Mouse (Mus musculus): ENCODE data around the gene Prkcb.
A peak's percentile ranks its signal among the peaks of the same experiment; 100 is the strongest.

Prkcb gene

DNA sequence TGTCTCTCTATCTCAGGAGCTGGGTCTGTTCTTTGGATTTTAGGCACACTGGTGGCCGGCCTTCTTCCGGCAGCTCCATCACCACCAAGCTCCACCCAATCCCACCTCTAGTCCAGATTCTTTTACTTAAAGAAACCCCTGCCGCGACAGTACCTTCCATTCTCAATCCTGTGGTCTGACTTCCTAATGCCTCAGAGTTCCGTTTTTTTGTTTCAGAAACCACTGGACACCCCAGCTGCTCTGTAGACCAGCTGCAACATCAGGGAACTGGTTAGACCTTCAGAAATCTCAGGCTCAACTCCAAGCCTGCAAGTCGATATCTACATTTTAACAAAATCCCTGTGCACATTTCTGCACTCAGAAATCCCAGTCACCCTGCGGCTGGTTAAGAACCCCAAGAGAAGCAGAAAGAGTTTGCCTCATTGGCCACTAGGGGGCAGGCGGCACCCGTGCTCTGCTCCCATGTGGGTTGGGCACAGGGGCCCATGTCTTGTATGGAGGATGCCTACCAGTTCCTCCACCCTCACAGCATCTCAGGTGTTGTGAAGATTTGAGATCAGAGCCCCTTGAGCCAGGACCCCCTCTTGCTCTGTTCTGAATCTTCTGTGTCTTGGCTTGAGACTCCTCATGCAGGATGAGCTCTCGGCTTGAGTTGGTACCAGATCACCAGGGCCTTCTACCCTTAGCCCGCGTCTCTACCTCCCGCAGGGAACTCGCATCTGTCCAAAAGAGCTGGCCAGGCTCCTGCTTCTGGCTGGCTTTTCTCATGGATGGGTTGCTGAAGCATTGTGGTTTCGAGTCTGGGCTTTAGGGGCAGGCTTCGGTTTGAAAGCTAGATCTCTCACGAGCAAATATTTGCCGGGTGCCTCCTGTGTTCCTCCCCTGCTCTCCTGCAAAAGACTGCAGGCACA lies 182.1 kb downstream of the Prkcb start:
- DNase-seq, result peak; percentile 80 to 83

DNA sequence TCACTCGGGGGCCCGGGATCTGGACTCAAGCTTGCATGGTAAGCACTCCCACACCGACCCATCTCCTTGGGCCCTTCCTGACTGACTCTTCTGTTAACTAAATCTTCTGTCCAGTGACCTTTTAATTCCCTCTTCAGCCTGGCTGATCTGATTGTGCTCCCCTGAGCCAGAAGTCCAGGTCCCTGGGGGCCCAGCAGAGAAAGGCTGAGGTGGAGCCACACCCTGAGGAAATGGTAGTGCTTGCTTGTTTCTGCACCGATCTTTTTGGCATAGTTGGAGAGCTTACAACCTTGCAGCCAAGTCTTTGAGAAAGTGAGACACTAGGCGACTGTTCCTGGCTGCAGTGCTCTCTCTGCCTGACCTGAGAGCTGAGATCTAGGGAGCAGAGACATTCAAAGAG lies 183.7 kb downstream of the Prkcb start:
- DNase-seq, result no peak

DNA sequence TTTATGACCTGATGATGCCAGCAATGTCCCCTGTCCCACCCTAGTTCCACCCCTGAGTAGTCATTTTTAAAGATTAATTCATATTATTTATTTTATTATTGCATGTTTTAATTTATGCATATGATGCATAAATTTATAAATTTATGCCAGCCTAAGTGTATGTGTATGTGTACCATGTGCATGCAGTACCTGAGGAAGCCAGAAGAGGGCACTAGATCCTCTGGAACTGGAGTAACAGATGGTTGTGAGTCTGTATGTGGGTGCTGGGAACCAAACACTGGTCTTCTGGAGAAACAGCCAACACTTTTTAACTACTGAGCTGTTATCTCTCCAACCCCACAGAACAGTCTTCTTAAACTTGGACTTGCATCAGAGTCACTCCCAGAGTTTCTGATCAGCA lies 186.5 kb downstream of the Prkcb start:
- DNase-seq, result no peak

DNA sequence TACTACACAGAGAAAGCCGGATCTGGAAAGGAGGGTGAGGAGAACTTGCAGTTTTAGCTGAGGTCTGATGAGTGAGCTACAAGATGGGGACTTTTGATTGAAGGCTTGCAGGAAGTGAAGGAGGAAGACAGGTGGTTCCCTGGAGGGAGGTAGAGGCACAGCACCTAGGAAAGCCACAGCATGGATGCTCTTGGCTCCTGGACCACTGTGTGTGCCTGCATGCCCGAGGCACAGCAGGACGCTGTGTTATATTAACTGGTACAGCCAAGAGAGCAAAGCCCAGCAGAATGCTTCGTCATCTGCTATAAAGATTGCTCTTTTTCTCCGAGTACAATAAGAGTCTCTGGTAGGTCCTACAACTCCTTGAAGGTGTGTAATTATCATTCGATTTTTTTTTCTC lies 188.1 kb downstream of the Prkcb start:
- DNase-seq, result no peak

DNA sequence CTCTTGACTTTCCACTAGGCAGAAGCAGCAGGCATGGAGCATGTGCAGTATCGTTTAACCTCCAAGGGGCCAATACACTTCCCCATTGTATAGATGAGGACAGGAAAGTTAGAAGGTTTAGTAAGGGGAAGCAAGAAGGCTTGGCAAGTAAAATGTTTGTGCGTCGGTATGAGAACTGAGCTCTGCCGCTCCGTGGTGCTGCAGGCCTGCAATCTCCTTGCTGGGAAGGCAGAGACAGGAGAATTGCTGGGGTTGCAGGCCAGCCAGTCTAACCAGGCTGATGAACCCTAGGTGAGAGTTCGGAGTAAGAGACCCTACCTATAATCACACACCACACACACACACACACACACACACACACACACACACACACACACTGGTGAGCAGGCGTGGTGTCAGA lies 188.6 kb downstream of the Prkcb start:
- no peak for DNase-seq

DNA sequence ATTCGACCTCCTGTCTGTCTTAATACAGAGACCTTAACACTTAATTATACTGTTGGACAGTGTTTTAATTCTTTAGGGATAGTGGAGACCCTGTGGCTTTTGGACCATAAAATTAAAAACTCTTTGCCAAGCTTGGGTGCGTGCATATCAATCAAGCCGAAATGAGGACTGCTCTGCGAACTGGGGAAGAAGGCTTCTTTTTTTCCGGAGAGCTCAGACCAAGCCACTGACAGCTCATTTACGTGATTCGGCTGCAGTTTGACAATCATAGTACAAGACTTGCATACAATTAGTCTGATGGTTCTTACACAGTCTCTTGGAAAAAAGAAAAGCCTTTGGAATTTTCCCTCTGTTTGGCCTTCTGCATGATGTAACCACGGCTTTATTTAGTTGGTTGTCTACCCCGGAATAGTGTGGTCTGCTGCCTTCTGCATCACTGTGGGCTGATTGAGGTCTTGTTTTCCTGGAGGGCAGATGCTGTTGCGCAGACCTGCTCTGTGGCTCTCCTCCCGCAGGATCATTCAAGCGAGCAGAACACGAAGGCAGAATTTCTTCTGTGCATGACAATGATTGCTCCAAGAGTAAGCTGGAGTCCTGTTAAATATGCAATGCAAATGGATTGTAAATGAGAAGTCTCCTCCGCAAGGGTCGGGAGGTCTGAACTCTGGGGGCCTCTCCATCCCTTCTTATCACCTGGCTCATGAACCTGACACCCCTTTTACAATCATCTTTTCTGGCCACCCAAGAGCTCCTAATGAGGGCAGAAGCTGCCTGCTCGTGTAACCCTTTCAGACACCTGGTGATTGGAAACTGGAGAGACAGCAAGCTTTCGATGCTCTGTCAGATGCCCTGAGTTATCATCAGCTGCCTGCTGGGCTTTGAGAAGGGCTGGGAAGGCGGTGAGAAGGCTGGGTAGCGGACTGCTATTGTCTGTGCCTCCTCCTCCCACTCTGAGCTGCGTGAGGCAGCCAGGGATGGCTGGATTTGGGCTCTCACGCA lies 189.3 kb downstream of the Prkcb start:
- no peak for DNase-seq

DNA sequence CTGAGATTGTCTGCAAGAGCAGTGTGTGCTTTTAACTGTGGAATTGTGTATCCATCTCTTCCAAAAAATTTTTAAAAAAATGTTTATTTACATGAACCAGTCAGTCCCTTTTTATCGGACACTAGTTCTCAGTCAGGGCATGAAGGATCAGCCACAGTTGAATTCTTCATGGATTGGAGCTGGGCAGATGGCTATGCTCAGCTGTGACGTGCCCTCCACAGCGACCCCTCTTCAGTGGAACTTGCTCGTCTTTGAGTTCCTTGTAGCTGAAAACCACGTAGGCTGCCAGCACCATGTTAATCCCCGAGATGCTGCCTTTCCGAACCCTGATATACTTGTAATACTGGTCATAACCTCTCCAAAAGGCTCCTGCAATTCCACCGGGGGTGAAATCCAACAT lies 195.4 kb downstream of the Prkcb start:
- no peak for DNase-seq

DNA sequence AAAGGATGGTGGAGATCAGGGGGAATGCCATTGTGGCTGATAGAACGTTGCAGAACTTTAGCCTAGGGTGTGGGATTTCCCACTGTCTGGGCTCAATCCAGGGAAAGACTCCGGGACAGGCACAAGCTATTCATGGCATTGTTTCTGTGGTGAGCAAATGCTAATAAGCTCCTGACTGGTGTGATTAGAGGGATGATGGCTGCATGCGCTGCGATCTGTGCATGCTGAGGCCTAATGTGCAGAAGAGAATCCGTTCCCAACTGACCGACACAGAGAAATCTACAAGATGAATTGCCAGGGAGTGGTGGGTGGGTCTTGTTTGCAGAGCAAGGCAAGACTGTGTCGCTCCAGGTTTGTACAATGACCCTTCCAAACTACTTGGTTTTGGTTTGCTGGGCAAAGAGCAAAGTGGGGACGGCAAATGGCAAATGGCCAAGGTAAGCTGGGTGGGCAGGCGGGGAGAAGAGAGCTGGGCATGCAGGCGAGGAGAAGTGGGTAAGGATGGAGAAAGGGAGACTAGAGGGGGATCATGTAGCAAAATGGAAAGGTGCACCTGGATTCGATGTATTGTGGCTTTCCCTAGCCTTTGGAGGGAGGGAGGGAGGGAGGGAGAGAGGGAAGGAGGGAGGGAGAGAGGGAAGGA lies 199.5 kb downstream of the Prkcb start:
- DNase-seq, result no peak

DNA sequence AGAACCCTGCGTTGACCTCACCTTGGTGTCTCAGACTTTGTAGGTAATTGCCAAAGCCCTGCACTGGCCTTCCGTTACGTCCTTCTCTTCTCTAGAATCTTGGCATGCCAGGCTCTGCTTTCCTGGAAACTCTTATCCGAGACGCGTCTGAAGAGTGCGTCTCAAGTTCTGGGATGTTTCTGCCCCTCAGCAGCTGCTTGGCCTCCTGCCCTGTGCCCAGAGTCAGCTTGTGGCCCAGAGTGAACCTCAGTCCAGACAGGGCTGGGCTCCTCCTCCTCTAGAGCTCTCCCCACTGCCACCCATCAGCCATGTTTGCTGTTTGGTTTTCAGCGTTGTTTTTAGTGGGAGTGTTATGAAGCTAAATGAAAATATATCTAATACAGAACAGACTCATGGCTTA lies 203.5 kb downstream of the Prkcb start:
- DNase-seq, result no peak

DNA sequence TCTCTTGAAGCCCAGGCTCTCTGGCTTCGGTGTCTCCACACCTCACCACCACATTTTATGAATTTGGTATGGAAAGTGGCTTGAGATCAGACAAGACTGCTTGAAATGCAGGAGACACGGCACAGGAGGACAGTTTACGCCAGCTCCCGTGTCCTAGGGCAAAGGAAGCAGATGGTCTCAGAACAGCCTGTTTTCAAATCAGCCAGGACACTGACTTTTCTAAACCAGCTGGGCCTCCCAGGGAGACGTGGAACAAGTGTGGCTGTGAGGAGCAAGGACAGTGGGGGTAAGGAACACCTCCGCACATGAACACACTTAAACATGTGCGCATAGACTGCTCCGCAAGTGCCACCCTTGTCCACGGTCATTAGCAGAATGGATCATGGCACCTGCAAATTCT lies 204.4 kb downstream of the Prkcb start:
- peak; percentile 57 to 71 for DNase-seq

DNA sequence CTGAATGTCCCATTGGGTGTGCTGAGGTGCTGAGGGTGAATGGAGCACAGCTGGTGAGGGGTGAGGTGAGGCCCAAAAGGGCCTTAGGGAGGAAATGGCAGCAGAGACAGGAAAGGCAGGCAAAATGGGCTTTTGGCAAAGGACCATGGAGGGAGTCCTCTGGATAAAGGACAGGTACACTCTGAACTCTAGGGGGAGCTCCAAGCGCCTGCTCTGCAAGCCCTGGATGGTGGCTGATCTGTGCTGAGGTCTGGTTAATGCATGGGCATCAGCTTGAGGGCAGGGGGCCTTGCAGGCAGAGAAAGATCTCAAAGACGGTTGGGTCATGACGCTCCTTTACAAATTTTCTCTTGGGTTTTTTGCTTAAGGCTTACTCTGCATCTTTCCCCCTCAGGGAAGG lies 205.5 kb downstream of the Prkcb start:
- DNase-seq, result peak in 1 of 2 experiments; percentile 26

DNA sequence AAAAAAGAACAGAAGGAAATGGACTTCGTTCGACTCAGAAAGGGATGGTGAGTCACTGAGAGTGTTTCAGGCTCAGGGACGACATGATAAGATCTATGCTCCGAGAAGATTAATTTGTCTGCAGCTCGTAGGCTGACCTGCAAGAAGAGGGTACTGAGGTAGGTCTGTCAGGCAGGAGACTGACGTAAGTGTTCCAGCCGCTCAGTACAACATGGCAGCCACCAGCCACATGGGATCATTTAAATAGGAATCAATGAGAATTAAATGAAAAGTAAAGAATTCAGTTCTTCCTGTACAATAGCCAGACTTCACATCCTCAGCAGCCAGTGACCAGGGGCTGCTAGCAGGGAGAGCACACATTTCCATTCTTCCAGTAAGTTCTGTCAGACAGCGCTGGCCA lies 209.0 kb downstream of the Prkcb start:
- DNase-seq, result no peak

DNA sequence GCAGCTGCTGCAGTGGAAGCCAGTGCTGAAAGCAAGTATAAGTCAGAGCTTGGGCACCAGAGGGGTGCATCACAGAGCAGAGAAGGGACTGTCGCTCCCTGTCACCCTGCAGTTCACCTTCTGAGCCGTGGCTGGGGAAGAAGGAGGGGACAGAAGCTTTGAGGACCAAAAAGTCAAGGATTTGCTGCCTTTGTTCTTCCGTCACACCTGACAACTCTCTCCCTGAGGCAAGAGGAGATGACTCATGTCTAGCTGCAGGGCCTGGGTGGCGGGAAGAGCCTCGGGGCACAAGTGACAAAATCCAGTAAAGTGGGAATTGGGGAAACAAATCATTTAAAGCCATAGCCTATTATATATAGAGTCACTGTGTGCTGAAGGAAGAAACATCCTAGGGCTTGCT lies 209.9 kb downstream of the Prkcb start:
- no peak for DNase-seq

DNA sequence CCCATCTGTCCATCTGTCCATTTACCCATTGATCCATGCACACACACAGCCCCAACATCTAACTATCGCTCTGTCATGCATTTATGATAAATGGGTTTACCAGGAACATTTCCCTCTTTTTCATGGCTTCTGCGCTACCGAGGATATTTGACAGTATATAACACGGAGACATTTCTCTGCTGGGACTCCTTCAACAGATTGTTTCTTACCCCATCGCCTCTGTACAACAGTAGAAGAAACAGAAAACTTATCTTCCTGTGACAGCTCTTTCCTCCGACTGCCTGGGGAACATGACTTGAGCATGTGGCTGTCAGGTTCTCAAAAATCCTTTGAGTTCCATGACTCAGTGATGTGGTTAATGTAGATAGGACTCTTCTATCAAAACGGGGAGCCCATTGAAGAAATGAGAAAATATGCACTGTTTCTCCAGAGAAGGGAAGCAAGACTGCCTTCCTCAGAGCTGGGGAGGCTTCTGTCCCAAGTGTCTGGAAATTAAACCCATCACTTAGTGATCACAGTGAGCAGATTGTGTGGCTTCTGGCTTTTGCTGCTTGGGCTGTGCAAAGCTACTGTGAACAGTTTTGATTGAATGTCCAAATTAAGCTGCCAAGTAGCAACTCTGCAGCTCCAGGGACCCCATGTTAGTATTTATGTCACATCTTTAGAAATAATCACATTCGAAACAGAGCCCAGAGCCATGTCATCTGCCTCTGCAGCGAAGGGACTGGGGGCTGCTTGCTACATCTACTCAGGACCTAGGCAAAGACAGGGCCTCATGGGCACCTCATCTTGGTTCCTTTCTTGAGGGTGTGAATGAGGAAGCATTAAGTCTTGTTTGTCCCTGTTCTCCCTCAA lies 211.4 kb downstream of the Prkcb start:
- no peak for DNase-seq

DNA sequence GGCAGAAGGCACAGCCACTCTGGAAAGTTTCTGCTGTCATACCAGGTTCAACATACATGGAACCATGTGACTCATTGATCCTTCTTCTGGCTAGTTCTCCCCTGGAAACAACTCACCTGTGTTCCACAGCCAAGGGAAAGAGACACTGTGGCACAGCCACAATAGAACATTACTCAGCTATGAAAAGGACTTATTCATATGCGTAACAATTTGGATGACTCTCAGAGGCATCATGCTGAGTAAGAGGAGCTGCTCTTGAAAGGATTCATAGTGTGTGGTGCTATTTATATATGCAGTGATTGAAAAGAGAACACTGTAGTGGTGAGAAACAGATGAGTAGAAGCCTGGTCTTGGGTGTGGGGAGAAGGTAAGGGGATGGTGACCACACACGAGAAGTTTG lies 217.9 kb downstream of the Prkcb start:
- DNase-seq, result no peak

DNA sequence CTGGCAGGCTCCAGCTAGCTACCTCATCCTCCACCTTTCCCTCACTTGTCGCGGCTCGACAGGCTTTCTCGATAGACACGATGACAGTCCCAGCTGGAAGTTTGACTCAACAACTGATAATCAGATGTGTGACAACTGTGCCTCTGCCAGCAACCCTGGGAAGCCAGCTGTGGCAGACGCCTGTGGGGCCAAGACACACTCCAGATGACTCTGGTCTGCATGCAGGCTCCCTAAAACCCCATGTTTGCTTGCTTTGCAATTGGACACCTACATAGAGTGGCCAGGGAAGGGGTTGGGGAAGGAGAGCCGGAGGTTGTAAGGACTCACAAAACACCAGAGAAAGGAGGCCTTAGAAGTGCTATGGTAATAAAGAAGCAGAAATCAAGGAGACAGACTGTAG lies 221.4 kb downstream of the Prkcb start:
- no peak for DNase-seq

DNA sequence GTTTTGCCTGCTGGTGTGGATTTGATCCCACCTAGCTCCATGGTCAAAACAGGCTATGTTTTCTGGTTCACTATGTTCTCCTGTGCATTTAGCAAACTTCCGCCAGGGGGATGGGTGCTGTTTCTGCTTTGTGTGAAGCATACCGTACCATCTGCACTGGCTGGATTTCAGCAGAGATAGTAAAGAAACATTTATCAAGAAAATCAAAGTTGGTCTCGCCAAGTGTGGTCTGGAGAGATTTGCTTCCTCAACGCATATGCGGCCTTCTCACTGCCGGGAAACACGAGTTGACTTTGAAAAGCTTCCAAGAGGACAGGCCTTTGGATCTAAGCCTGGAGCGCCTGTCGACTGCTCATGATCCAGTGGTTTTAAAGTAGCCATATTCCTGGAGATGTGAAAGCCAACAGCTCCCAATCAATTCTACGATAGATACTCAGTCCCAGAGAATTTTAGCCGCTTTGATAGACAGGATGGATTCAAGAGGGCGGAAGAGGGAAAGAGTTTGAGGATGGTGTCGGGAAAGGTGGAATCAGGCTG lies 223.9 kb downstream of the Prkcb start:
- peak in 1 of 2 experiments; percentile 15 for DNase-seq

DNA sequence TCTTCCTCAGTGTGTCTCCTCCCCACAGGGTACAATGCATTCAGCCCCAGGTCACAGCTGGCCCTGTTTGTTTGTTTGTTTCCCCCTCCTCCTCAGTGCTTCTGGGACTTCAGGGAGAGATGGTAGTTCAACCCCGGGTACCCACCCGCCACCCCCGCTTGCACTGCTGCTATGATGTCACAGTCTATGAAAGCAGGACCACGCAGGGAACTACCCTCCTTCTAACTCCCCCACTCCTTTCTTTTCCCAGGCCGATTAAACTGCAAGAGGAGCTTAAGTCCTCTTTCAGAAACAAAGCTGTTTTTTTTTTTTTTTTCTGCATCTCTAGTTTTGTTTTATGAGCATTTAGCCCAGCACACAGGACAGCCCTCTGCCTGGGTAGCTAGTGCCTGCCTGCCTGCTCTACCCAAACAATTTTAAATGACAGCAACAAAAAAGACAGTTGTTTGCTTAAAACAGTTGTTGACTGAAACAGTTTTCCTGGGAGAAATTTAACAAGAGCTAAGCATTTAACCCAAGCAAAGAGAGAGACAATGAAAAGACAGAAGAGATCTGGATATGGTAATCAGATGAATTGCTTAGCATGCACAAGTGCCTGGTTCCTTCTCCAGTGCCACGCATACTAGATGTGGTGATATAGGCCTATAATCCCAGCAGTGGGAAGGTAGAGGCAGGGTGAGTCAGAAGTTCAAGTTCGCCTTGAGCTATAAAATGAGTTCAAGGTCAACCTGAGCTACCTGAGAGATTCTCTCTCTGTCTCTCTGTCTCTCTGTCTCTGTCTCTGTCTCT lies 232.5 kb downstream of the Prkcb start:
- DNase-seq, result no peak

DNA sequence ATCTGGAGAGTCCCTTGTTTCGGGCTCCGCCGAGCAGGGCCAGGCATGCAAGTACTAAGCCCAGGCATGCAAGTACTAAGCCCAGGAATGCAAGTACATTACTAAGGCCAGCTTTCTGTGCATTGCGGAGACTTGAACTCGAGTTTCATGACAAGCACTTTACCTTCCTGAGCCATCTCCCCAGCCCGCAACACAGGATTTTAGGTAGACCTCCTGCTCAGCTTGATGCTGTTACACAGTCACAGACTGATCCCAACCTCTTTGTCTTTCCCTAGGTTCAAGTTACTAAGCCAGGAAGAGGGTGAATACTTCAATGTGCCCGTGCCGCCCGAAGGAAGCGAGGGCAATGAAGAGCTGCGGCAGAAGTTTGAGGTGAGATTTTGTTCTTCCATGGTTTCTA lies 239.7 kb downstream of the Prkcb start:
- no peak for DNase-seq

DNA sequence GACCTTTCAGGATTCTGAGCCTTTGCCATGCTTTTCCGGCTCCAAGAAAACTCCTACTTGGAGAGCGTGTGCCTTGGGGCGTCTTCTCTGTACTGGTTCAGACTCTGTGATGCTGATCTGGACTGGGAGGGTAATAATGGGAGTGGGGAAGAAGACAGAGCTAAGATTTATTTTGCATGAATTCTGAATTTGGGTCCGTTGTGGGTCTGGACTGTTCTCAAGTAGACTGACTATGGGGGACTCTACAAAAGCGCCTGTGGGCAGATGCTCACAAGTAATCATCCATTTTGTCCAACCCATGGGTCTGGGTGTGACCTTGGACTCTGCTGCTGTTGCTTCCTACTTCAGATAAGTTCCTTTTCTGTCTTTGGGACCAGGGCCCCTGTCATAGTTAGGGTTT lies 240.1 kb downstream of the Prkcb start:
- DNase-seq, result no peak

Data from cerebellum, postnatal 36 days (tissue).